Mouse (Mus musculus): Measurements from ENCODE around the gene Trhr2. TPM values are rescaled to one million over a fixed set of nuclear protein-coding genes. Genes with fewer than 3 reads are reported as not detected.

Gene Trhr2
- polyA plus RNA-seq, 1 experiment from 2014 or later, result not detected

DNA sequence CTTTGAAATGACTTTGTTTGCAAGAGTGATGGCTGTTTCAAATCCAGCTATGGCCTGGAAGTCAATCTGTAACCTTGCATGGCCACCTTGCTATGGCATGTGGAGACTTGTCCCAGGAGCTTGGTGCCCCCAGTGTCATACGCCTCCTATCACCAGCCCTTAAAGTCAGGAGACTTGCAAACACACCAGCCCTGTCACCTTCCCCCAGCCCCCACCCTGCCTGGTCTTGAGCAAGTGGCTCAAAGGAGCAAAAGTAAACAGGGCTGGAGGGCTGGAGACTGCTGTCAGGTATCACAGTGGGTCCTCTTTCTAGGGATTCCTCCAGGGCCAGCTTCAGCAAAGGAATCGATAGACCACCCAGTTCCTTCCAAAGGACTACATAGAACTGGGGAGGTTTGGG, 49.4 kb downstream of the Trhr2 start:
- WGBS, result 88% methylated on average over 2 of the region's 2 CpGs

GRCm38 (mm10) chr8:122309272-122309671, 51.3 kb downstream of the Trhr2 start:
- 91% methylated on average over 12 of the region's 12 CpGs for WGBS
- Histone ChIP-seq H3K9ac (0 out of 2 replicates have a peak overlapping the region, but pooled peaks have one; percentile 10), H3K4me3 (no peak overlapping the region), H3K36me3 (no peaks in the 10 kb centered on the region), H3K4me1 (peaks cover 14% of the 10 kb centered on the region; the same call in 1 of the 2 replicates), H3K4me2 (replicated peaks) (no peak overlapping the region), H3K27me3 (replicated peaks) (no peaks in the 10 kb centered on the region), H3K9me3 (no peaks in the 10 kb centered on the region), H3K27ac (no peak overlapping the region)
- no peak for ATAC-seq (ENCODE audit: low FRiP score, low read depth)

More for the DNA sequence above, 49.4 kb downstream of the Trhr2 start:
- no peaks in the 10 kb centered on the region for H3K9me3 ChIP-seq
- no peak overlapping the region for H3K4me3 ChIP-seq
- H3K27me3 ChIP-seq (replicated peaks), result no peaks in the 10 kb centered on the region; the same call in 1 of the 2 replicates
- no peak overlapping the region for H3K4me2 ChIP-seq (replicated peaks)
- no peak for ATAC-seq (ENCODE audit: low FRiP score, low read depth)
- H3K9ac ChIP-seq, result no peak overlapping the region
- no peaks in the 10 kb centered on the region for H3K36me3 ChIP-seq
- H3K27ac ChIP-seq, result no peak overlapping the region
- H3K4me1 ChIP-seq, result peaks cover 18% of the 10 kb centered on the region; the same call in 1 of the 2 replicates

DNA sequence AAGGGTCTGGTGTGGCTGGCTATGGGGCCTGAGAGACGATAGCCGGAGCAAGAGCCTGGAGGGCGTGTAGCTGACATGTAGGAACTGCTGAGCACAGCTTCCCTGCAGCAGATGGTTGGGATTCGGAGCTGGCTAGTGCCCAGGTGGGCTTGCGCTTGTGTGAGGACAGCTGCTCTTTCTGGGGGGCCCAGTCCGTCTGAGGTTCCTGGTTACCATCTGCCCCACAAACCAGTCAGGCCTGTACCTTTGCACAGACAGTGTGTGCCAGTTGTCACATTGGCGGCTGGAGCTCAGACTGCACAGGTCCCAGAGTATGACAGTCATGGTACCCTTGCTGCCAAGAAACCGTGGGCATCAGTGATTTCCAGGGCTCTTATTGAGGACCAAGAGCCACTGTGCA, 52.7 kb downstream of the Trhr2 start:
- Histone ChIP-seq H3K27ac (no peak overlapping the region; the same call in 1 of the 2 replicates), H3K9me3 (no peaks in the 10 kb centered on the region), H3K27me3 (replicated peaks) (no peaks in the 10 kb centered on the region), H3K4me2 (replicated peaks) (no peak overlapping the region), H3K4me3 (no peak overlapping the region), H3K36me3 (no peaks in the 10 kb centered on the region), H3K9ac (no peak overlapping the region), H3K4me1 (peaks cover 16% of the 10 kb centered on the region)
- 69% methylated on average over 8 of the region's 8 CpGs for WGBS
- no peak for ATAC-seq (ENCODE audit: low FRiP score, low read depth)

Other genes with a start within 250 kb of the Trhr2 start
- gene Zfpm1, start 78.6 kb downstream of the Trhr2 start, polyA plus RNA-seq (2016; fragmentation: Nextera tagmentation; extraction: Ambion mirVana), result 2.2 and 2.3 TPM in 2 replicates
- gene Zc3h18, start 15.9 kb upstream of the Trhr2 start, polyA plus RNA-seq (2016; fragmentation: Nextera tagmentation; extraction: Ambion mirVana), result 57.1 and 62.4 TPM in 2 replicates
- not detected in 2 replicates for gene Il17c, start 61.3 kb upstream of the Trhr2 start, polyA plus RNA-seq (2016; fragmentation: Nextera tagmentation; extraction: Ambion mirVana)
- 58.5 and 59.9 TPM in 2 replicates for gene Cyba, start 72.2 kb upstream of the Trhr2 start, polyA plus RNA-seq (2016; fragmentation: Nextera tagmentation; extraction: Ambion mirVana)
- 52.3 TPM in 2 replicates for gene Mvd, start 82.7 kb upstream of the Trhr2 start, polyA plus RNA-seq (2016; fragmentation: Nextera tagmentation; extraction: Ambion mirVana)
- not detected in 2 replicates for gene Snai3, start 100.0 kb upstream of the Trhr2 start, polyA plus RNA-seq (2016; fragmentation: Nextera tagmentation; extraction: Ambion mirVana)
- 34.6 and 39.7 TPM in 2 replicates for gene Rnf166, start 115.3 kb upstream of the Trhr2 start, polyA plus RNA-seq (2016; fragmentation: Nextera tagmentation; extraction: Ambion mirVana)
- gene Ctu2, start 115.4 kb upstream of the Trhr2 start, polyA plus RNA-seq (2016; fragmentation: Nextera tagmentation; extraction: Ambion mirVana), result 65.0 and 67.1 TPM in 2 replicates
- gene Piezo1, start 190.6 kb upstream of the Trhr2 start, polyA plus RNA-seq (2016; fragmentation: Nextera tagmentation; extraction: Ambion mirVana), result 6.4 and 6.5 TPM in 2 replicates
- gene Cdt1, start 207.3 kb upstream of the Trhr2 start, polyA plus RNA-seq (2016; fragmentation: Nextera tagmentation; extraction: Ambion mirVana), result 22.8 and 25.9 TPM in 2 replicates
- gene Aprt, start 216.2 kb upstream of the Trhr2 start, polyA plus RNA-seq (2016; fragmentation: Nextera tagmentation; extraction: Ambion mirVana), result 182 and 194 TPM in 2 replicates

All from neural tube, embryonic 12.5 days (tissue).